Mouse (Mus musculus) mesoderm, embryonic 11.5 days (tissue): ENCODE data around the gene Rftn1.

Experiments
- DNase-seq: peaks from one replicate; pipeline ENCODE4 v3.0.0-alpha.2; 2012; ENCODE audit warnings: low read depth, low spot score

Gene Rftn1

DNA sequence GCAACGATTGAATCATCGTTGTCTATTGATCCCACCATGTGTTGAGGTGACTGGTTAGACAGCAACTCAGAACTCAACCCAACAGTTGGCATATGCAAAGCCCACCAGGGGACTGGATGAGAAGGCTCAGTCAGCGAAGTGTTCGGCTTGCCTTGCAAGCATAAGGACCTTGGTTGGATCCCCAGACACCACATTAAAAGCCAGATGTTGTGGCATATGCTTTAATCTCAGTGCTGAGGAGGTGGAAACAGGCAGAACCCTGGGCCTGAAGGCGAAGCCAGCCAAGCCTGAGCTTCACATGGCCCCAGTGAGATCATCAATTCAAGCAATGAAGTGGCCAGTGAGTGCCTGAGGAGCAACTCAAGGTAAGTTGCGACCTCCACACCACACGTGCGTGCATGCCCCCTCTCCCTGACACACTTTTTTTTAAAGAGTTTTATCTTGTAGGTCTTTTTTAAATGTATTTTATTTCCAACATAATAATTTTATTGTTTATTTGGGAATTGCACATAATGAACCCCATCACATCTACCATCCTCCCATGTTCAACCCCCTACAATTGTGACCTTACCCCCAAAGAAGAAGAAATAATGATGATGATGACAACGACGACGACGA lies 11.5 kb upstream of the Rftn1 start:
- DNase-seq = no peak

DNA sequence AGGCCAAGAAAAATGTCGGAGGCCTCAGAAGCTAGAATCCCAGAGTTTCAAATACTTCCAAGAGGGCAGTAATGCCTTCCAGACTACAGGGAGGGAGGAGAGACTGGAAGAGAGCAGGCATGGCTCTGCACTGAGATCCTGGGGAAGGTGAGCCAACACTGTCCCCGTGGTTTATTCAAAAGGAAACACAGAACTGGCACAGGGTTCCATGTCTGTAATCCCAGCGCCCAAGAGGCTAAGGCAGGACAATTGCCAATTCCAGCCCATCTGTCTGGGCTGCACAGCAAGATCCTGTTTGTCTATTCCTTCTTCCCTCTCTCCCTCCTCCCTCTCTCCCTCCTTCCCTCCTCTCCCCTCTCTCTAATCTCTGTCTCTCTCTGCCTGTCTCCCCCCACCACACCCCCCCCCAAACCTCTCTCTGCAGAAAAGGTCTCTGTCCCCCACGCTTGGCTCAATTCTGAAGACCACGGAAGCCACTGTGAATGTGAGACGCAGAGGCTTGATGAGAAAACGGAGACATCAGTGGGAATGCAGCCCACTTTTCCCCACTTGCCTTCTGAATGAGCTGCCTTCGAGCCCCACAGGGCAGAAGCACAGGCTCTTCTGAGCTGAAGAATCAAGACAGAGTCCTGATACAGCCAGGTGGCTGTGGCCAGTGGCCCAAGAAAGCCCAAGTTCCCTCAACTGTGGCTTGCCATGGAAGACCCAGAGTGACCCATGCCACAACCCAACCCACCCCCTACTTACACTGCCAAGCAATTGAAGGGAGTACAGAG lies 8.8 kb upstream of the Rftn1 start:
- no peak for DNase-seq

DNA sequence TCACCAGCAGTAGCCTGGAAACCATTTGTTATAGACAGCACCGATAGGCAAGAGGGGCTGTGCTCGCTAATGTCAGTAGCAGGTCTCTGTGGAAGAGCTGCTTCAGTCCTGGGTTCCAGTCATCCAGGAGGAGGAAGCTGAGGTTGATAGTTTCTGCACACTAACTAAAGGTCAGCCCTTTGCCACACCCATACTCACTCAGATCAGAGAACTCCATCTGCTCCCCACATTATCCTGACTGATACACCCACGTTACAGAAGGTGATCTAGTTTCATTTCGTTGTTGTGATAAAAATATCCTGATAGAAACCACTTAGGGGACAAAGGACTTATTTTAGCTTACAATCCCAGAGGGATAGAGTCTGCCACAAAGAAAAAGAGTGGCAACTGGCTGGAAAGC lies 7.1 kb upstream of the Rftn1 start:
- no peak for DNase-seq

DNA sequence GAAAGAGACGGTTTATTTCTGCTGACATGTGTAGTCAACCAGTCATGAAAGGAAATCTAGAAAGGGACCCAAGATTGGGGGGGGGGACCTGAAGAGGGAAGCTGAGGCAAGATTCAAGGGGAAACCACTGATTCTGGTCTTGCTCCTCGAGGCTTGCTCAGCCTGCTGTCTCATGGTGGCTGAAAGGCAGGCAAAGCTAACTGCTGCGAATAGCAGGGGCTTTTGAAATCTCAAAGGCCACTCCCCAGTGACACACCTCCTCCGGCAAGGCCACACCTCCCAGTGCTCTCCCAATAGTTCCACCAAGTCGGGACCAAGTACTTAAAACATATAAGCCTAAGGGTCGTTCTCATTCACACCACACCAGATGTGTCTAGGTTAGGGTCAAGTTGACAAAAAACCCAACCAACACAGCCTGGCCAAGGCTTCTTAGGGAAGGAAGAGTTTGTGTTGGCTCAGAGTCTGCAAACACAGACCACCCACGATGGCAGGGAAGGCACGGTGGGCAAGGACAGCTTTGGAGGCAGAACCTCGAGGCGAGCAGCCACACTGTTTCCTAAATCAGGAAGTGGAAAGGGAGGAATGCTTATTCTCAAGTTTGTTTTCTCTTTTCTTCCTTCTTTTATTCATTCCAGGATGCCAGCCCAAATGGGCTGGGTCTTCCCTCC lies 5.7 kb upstream of the Rftn1 start:
- DNase-seq = no peak

DNA sequence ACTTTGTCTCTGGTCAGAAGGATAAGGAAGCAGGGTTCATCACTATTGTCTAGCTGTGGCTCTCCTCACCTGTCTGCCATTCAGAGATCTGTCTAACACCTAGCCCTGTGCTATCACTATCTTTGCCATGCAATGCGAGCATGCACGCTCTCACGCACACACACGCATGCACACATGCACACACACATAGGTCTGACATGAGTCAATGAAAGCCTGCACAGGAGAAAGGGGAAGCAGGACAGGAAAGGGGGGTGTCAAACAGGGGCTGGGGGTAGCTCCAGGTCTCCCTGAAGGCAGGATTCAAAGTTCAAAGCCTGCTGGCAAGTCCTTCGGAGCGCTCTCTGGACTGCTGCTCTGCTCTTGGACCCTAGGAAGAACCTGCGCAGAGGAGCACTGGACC lies 4.9 kb upstream of the Rftn1 start:
- DNase-seq = no peak

DNA sequence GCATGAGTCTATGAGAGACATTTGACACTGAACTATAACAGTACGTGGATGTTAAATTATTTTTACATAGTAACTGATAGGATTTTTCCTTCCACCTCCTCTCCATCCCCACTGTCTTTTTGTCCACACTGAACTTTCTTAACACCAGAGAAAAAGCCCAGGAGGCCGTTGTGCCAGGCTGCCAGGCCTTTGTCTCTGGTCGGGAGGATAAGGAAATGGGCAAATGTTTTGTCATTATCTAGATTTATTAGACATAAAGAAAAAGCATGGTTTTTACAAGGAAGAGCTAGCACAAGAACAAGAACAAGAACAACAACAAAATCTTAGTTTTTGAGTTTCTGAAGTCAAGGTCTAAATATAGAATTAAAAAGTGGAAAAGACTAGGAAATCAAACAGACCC lies 4.1 kb upstream of the Rftn1 start:
- no peak for DNase-seq

DNA sequence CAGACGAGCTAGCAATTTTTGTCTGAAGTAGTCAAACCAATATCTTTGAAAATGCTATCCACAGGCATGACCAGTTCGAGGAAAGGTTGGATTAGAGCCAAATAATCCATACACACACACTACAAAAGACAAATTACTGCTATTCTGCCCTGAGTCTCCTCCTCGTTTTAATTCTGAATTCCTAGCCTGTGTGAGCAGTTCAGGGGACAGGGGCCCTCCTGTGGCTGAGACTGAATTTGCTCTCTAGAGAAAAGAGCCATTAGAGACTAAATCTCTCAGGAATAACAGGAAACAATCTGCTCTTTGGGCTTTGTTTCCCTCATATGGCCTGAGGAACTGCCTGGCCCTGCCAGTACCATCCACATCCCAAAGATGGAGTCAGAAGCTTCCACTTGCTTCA lies 3.2 kb upstream of the Rftn1 start:
- no peak for DNase-seq

DNA sequence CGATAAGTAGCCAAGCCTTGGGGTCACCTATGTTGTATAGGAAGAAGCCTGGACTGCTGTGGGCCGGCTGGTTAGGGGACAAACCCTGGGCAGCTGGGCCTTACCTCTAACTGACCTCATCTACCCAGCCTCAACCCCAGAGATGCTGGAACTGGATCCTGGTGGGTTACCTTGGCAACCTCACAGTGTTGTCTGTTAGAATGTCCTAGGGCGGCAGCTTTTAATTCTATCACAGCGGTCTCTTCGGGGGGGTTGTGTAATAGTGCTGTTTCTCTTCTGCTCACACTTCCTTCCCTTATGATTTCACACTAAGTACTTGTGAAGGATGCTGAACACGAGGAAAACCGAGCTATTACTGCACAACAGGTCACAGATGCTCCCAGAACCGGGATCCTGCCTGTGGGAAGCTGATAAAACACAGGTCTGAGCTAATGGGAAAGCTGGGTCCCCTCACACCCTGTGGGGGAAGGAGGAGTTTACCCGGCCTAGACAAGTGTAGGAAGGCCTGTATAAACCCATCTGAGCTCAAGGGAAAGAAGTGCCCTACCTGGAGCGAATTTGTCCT lies 2.0 kb upstream of the Rftn1 start:
- peak; percentile 40 for DNase-seq

DNA sequence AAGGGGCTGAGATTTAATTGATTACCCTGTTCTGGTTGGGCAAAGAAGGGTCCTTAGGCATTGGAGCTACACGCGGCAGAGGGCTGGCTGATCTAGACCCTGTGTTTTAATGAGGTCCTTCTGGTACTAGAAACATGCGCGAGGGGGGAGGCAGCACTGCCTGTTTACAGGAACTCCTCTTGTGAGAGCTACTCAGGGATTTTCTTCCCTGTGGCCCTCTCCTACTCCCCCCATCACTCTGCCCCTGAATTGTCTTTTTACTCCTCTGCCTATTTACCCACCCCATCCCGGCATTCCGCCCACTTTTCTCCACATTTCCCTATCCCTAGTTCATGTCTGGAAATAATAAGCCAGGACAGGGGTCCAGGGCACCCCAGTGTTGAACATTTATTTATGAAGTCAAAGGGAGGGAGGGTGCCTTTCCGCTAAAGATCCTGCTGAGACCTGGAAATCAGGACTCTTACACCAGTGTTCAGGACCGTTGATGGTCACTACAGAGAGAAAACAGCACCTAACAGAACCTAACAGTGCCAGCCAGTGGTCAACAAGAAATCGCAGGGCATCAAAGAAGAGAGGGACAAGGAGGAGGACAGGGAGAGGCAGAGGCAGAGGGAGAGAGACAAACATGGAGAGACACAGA lies 964 bp upstream of the Rftn1 start:
- DNase-seq = no peak

DNA sequence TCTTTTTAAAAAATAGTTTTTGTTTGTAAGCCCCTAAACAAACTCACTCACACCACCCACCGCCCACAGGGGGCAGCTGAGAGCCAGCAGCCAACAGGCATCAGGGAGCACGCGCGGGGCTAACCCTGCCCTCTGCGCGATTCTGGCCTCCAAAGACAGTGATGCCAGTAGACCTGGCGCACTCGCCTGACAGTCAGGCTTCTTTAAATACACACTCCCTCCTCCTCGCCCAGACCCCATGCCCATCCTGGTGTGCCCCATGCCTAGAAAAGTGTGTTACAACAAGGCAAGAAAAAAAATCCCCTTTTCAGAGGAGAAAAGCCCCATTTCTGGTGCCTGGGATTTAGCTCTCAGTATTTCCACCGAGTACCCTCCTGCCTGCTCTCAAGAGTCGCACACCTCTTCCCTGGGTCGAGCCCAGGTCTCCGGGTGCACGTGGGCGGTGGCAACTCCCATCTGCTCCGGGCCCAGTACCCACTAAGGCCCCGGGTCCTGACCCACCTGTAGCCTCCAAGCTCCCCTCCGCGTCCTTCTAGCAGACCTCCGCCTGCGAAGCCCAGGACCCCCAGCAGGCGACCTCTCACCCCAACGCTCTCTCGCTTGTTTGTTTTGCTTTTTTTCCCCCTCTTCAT lies 977 bp downstream of the Rftn1 start:
- DNase-seq = peak; percentile 62

DNA sequence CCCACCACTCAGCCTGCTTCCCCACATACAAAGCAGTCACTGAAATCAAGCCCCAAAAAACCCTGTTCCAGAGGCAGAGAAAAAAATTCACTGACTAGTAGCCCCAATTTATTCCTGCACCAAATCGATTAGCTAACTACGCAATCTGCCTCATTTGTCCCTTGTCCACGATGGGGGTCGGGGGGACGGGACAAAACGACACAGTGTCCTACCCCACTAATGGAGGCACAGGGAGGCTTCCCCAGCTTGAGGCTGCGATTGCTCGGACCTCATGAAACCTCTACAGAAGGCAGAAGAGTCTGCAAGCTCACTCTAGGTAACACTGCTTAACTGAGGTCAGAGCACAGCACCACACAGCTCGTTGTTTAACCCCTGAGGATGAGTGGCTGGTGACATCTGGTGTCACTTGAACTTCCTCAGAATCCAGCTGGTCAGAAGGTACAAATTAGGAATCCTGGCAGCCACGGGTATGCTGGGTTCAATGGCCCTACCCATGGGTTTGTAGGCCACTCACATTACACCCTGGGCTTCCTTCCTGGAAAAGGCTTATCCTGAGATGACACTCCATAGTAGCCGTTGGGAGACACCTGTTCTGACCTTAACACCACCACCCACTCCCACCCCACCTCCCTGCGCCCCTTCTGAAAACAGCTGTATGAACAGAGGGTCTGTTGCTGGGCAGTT lies 1.7 kb downstream of the Rftn1 start:
- DNase-seq = no peak

DNA sequence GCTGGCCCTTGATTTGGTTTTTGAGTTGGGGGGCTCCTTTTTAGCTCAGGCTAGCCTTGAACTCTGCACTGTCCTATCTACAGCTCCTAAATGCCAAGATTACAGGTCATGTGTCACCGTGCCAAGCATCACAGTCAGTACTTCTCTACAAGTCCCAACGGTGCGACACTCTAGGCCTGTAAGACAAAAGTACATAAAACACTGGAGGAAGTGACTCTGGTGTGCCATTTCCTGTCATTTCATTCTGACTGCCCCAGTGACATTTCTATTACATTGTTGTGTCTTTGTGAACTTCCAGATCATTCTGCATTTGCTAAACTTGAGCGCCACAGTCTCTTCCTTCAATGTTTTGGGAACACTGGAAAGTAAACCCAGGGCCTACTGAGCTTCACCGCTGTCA lies 4.9 kb downstream of the Rftn1 start:
- DNase-seq = no peak

DNA sequence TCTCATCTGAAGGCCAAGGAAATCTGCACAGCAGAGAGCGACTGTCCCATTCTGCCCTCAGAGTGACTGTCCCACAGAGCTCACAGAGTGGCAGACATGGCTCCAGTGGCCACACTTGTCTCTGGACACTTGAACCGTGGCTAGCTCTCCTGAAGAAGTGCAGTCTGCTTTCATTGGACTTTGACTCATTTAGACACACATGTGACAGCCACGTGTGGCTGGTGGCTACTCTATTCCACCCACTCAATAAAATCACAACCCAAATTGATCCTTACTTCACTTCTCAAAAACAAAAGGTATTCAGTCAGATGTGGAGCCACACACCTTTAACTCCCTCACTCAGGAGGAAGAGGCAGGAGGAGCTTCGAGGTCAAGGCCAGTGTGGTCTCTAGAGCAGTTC lies 5.4 kb downstream of the Rftn1 start:
- no peak for DNase-seq

DNA sequence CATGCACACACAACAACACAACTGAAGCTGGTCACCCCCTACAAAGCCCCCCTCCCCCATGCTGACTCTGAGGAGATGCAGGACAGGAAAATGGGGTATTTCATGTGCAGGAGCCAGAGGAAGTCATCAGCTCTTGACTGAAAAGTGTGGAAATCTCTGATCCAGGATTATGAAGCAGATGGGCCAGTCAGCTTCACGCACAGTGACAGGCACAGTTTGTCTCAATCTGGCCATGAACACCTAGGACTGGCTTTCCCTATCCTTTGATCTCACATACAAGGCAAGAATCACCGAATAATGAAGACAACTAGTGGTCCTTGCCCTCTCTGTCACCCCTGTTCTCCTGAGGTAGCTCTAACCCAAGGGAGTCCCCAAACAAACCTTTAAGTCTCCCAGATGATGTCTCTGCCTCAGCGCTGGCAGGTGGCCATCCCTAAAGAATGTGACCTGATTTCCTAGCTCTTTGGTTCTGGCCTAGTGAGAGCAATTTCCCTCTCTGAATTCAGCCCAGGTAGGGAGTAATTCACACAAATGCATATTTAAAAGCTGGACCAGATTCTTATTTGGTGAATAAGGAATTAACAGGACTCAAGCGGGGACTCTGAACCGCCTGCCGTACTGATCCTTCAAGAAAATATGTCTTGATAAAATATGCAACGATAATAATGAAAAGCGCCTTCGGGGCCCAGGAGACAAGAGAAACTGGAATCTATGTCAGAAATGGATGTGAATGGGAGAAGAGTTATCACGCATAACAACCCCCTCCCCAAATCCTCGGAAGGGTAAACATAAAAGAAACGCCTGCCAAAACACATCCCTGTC lies 6.0 kb downstream of the Rftn1 start:
- no peak for DNase-seq

DNA sequence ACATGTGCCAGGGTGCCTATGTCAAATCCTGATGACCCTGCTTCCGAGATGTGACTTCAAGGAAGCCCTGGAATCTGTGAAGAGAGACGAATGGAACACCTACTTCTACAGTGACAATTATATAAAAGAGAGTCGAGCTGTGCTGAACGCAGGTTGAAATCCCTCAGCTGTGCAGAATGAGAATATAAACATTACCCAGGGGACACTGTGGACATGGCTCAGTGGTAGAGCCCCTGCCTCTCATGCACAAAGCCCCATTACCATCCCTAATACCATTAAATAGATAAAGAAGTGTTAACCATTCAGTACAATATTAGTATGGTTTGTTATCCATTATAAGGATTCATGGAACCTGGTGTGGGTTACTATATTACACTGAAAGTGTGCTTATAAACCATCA lies 7.2 kb downstream of the Rftn1 start:
- DNase-seq = no peak

DNA sequence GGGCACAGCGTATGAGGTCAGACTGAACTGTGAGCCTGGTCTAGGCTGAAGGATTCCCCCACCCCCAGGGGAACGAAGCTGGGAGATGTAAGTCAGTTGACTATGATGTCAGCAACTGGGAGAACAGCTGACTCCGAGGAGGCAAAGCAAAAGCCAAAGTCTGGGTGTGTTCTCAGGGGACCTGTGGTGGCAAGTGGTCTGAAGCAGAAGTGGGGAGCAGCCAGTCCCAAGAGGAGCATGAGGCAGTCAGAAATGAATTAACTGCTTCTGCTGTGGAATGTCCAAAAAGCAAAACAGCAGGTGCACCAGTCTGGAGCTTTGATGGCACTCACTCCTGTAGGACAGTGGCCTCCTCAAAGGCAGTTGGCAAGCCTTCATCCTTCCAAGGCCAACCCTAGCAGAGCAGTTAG lies 7.9 kb downstream of the Rftn1 start:
- DNase-seq = no peak

DNA sequence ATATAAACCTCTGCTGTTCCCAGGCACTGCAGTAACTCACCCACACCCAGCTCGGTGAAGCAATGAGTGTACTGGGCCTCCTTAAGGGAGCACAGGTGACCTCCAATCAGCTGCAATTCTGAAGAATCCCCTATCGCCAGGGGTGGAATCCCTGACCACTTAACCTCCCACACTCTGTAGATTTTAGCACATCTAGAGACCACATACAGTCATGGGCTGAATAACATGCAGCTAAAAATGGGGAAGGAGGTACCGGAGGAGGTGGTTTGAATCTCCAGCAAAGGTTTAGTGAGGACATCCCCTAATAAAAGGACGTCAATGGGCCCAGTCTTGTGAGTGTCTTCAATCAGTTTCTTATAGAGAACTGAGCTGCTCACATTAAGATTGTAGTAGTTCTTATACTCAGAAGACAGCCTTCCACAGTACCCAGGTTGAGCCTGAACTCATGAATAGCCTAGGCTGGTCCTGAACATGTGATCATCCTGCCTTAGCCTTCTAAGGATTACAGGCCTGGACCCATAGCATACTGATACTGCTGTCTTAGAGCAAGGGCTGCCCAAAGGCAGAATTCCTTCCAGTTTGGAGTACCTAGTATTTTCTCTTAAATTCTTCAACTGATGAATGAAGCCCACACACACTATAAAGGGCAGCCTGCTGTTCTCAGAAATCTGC lies 9.4 kb downstream of the Rftn1 start:
- no peak for DNase-seq

DNA sequence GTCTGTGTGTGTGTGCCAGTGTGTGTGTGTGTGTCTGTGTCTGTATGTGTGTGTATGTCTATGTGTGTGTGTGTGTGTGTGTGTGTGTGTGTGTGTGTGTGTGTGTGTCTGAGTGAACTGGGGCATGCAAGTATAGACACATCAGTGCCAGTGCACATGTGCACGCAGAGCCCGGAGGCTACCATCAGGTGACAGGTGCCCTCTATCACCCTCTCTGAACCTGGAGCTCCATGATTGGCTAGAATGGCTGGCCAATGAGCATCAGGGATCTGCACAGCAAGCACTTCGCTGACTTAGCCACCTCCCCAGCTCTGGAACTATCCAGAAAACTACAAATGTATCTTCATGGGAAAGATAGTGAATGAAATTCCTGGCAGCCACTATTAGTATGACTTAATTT lies 16.7 kb downstream of the Rftn1 start:
- no peak for DNase-seq

DNA sequence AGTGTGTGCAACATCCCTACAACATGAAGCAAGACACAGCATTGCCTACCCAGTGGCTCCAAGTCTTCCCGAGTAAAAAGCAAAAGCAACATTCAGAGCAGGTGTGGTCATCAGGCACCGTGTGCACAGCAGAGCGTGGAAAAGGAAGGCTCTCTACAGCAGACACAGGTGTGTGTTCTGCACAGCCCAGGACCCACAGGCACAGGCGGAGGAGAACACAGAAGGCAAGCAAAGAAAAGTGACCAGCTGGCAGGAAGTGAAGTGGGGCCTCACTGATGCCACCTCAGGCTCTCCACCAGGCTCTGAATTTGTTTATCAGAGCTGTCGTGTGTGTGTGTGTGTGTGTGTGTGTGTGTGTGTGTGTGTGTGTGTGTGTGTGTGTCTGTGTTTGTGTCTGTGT lies 17.1 kb downstream of the Rftn1 start:
- DNase-seq = no peak

DNA sequence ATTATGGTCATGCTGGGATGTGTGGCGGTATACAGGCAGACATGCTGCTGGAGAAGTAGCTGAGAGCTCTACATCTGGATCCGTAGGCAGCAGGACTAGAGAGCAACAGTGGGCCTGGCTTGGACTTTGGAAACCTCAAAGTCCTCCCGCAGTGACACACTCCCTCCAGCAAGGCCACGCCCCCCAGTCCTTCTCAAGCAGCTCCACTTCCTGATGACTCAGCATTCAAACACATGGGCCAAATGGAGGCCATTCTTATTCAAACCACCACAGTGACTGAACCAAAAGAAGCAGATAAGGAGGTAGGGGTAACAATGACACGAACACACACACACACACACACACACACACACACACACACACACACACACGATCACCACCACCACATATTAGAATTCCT lies 17.7 kb downstream of the Rftn1 start:
- DNase-seq = no peak
